Mouse (Mus musculus) kidney, adult 2 months (tissue): ENCODE data around the gene Mtg1. TPM values are rescaled to one million over a fixed set of nuclear protein-coding genes. Genes with fewer than 3 reads are reported as not detected.

ENCODE experiments used
- DNase-seq: peaks from one replicate; pipeline ENCODE4 v3.0.0; 2021
- H3K27ac ChIP-seq: fragments of 200-500 bp; 2 replicates; pipeline ENCODE4 v1.5.1; 2012; ENCODE audit warnings: low read depth, low read length, control low read depth, inconsistent platforms; ENCODE audit not compliant: insufficient read depth
- H3K27me3 ChIP-seq: fragments of 200-500 bp; replicated peaks from 2 replicates; pipeline ENCODE4 v1.6.1; 2012; ENCODE audit warnings: mild to moderate bottlenecking, moderate library complexity, low read length, inconsistent platforms; ENCODE audit not compliant: control insufficient read depth, insufficient read depth
- H3K36me3 ChIP-seq: fragments of 200-500 bp; 2 replicates; pipeline ENCODE4 v1.6.1; 2012; ENCODE audit warnings: mild to moderate bottlenecking, moderate library complexity, low read length, inconsistent platforms; ENCODE audit not compliant: control insufficient read depth, insufficient read depth
- H3K4me1 ChIP-seq: fragments of 200-500 bp; 2 replicates; pipeline ENCODE4 v1.6.1; 2011; ENCODE audit warnings: low read length; ENCODE audit not compliant: control insufficient read depth, insufficient read depth
- H3K4me3 ChIP-seq: fragments of 200-500 bp; 2 replicates; pipeline ENCODE4 v1.5.1; 2011; ENCODE audit warnings: mild to moderate bottlenecking, low read depth, low read length, control low read depth; ENCODE audit not compliant: insufficient read depth
- CTCF ChIP-seq: fragments of 200-500 bp; conservative IDR thresholded peaks from 2 replicates; pipeline ENCODE4 v1.5.1; 2011; ENCODE audit warnings: low read depth, mild to moderate bottlenecking, control low read depth, low read length, moderate library complexity, mixed read lengths; ENCODE audit not compliant: insufficient read depth, insufficient read length
- POLR2A ChIP-seq: fragments of 200-500 bp; IDR thresholded peaks from one replicate; pipeline ENCODE4 v1.6.1; 2011; ENCODE audit warnings: low read depth, low read length, control low read depth
- WGBS: fragments of 180-500 bp; shearing (Covaris S2); methylation state at CpG from one replicate; pipeline ENCODE4 v1.1.7; 2018; 5-methylcytosine and 5-hydroxymethylcytosine counted together
- polyA plus RNA-seq: library from polyadenylated mRNA; depleted of rRNA; stranded (reverse); fragments of >200 nt; gene quantifications from 2 replicates; pipeline ENCODE4 v1.2.3, GENCODE M21; 2012

Gene Mtg1
- polyA plus RNA-seq, 1 experiment: 45.1 TPM

- Histone ChIP-seq H3K4me3 (no peak overlapping the region), H3K27me3 (no peaks in the 10 kb centered on the region), H3K36me3 (no peaks in the 10 kb centered on the region), H3K4me1 (no peaks in the 10 kb centered on the region), H3K27ac (no peak overlapping the region)
- 19% methylated on average over 4 of the region's 4 CpGs for WGBS
- no peak for TF ChIP-seq POLR2A
- TF ChIP-seq CTCF: no peak
- DNase-seq: no peak
Observed at GRCm38 (mm10) chr7:140153829-140154217, 16.5 kb downstream of the Mtg1 start.

- DNase-seq: no peak
- H3K27me3 ChIP-seq: no peaks in the 10 kb centered on the region
- TF ChIP-seq CTCF (no peak), POLR2A (no peak)
- H3K36me3 ChIP-seq: no peaks in the 10 kb centered on the region
- WGBS: 7% methylated on average over 28 of the region's 28 CpGs
- no peaks in the 10 kb centered on the region for H3K4me1 ChIP-seq
- H3K4me3 ChIP-seq: no peak within 1 kb of the TSS
- no peak within 1 kb of the TSS for H3K27ac ChIP-seq
Observed at GRCm38 (mm10) chr7:140154218-140154927, 17.0 kb downstream of the Mtg1 start, which contains the start of gene Sprn. TSS of gene Sprn (minus strand) at chr7:140154877.

GRCm38 (mm10) chr7:140160363-140160762 is 23.0 kb downstream of the Mtg1 start:
- no peaks in the 10 kb centered on the region for H3K27me3 ChIP-seq
- no peaks in the 10 kb centered on the region for H3K36me3 ChIP-seq
- H3K4me1 ChIP-seq: no peaks in the 10 kb centered on the region
- WGBS: 84% methylated on average over 3 of the region's 3 CpGs
- no peak for DNase-seq
- H3K4me3 ChIP-seq: no peak overlapping the region
- no peak for TF ChIP-seq POLR2A
- no peak for TF ChIP-seq CTCF
- no peak overlapping the region for H3K27ac ChIP-seq

- TF ChIP-seq CTCF (no peak), POLR2A (no peak)
- no peak for DNase-seq
- H3K4me1 ChIP-seq: no peaks in the 10 kb centered on the region
- H3K27ac ChIP-seq: no peak within 1 kb of the TSS
- H3K4me3 ChIP-seq: no peak within 1 kb of the TSS
- WGBS: 77% methylated on average over 7 of the region's 7 CpGs
- no peaks in the 10 kb centered on the region for H3K36me3 ChIP-seq
- H3K27me3 ChIP-seq: no peaks in the 10 kb centered on the region
Observed at GRCm38 (mm10) chr7:140164664-140165063, 27.3 kb downstream of the Mtg1 start, which contains the start of gene Olfr522. TSS of gene Olfr522 (minus strand) at chr7:140164764.

- no peak overlapping the region for H3K4me3 ChIP-seq
- H3K36me3 ChIP-seq: no peaks in the 10 kb centered on the region
- no peak overlapping the region for H3K27ac ChIP-seq
- peaks cover 8% of the 10 kb centered on the region; the same call in 1 of the 2 replicates for H3K4me1 ChIP-seq
- WGBS: 71% methylated on average over 1 of the region's 1 CpGs
- H3K27me3 ChIP-seq: no peaks in the 10 kb centered on the region
- TF ChIP-seq POLR2A: no peak
- TF ChIP-seq CTCF: no peak
- no peak for DNase-seq
Observed at GRCm38 (mm10) chr7:140167950-140168349, 30.6 kb downstream of the Mtg1 start.

GRCm38 (mm10) chr7:140169386-140169785 is 32.0 kb downstream of the Mtg1 start:
- no peaks in the 10 kb centered on the region for H3K27me3 ChIP-seq
- H3K4me1 ChIP-seq: peaks cover 8% of the 10 kb centered on the region; the same call in 1 of the 2 replicates
- H3K36me3 ChIP-seq: no peaks in the 10 kb centered on the region
- peak; percentile 73 for DNase-seq
- H3K4me3 ChIP-seq: no peak overlapping the region
- WGBS: 43% methylated on average over 4 of the region's 4 CpGs
- H3K27ac ChIP-seq: no peak overlapping the region
- no peak for TF ChIP-seq POLR2A
- no peak for TF ChIP-seq CTCF

GRCm38 (mm10) chr7:140170863-140171262 is 33.5 kb downstream of the Mtg1 start:
- Histone ChIP-seq H3K4me1 (peaks cover 8% of the 10 kb centered on the region; the same call in 1 of the 2 replicates), H3K27me3 (no peaks in the 10 kb centered on the region), H3K36me3 (no peaks in the 10 kb centered on the region), H3K27ac (no peak overlapping the region; the same call in 1 of the 2 replicates), H3K4me3 (no peak overlapping the region)
- DNase-seq: peak; percentile 81
- no peak for TF ChIP-seq CTCF
- no peak for TF ChIP-seq POLR2A
- 70% methylated on average over 3 of the region's 3 CpGs for WGBS
